Mouse (Mus musculus) spleen, adult 2 months (tissue): ENCODE results near the gene Foxl2. TPM values are rescaled to one million over a fixed set of nuclear protein-coding genes. Genes with fewer than 3 reads are reported as not detected.

Source experiments
- DNase-seq, 2 experiments: peaks; one replicate each; pipeline versions ENCODE4 v3.0.0 to v3.0.0-alpha.2; 2012 to 2021; ENCODE audit warnings: low spot score in 2 of 2, low read depth in 1 of 2
- H3K27ac ChIP-seq: fragments of 200-500 bp; 2 replicates; pipeline ENCODE4 v1.5.1; 2012; ENCODE audit warnings: low read length, inconsistent platforms; ENCODE audit not compliant: insufficient read depth
- H3K27me3 ChIP-seq: fragments of 200-500 bp; 2 replicates; pipeline ENCODE4 v1.6.1; 2012; ENCODE audit warnings: mild to moderate bottlenecking, moderate library complexity, low read length, inconsistent platforms; ENCODE audit not compliant: control insufficient read depth, insufficient read depth
- H3K36me3 ChIP-seq: fragments of 200-500 bp; 2 replicates; pipeline ENCODE4 v1.6.1; 2012; ENCODE audit warnings: mild to moderate bottlenecking, low read length, inconsistent platforms; ENCODE audit not compliant: control insufficient read depth, insufficient read depth
- H3K4me1 ChIP-seq: fragments of 200-500 bp; 2 replicates; pipeline ENCODE4 v1.6.1; 2011; ENCODE audit warnings: inconsistent platforms; ENCODE audit not compliant: control insufficient read depth, insufficient read depth, insufficient read length
- H3K4me3 ChIP-seq: fragments of 200-500 bp; 2 replicates; pipeline ENCODE4 v1.5.1; 2011; ENCODE audit warnings: mild to moderate bottlenecking, inconsistent platforms; ENCODE audit not compliant: insufficient read depth, insufficient read length; ENCODE audit errors: extremely low read depth
- CTCF ChIP-seq: fragments of 200-500 bp; IDR thresholded peaks from 2 replicates; pipeline ENCODE4 v1.5.1; 2011; ENCODE audit warnings: mild to moderate bottlenecking, inconsistent platforms; ENCODE audit not compliant: insufficient read depth, insufficient read length, insufficient replicate concordance; ENCODE audit errors: extremely low read depth
- POLR2A ChIP-seq: fragments of 200-500 bp; IDR thresholded peaks from 2 replicates; pipeline ENCODE4 v1.6.1; 2011; ENCODE audit warnings: low read depth, low read length, inconsistent platforms
- WGBS: fragments of 180-500 bp; shearing (Covaris S2); methylation state at CpG from one replicate; pipeline ENCODE4 v1.1.7; 2018; 5-methylcytosine and 5-hydroxymethylcytosine counted together
- polyA plus RNA-seq: library from polyadenylated mRNA; depleted of rRNA; stranded (reverse); fragments of >200 nt; gene quantifications from 2 replicates; pipeline ENCODE4 v1.2.3, GENCODE M21; 2012; rRNA removed

Foxl2 gene
- polyA plus RNA-seq, 1 experiment = not detected

DNA sequence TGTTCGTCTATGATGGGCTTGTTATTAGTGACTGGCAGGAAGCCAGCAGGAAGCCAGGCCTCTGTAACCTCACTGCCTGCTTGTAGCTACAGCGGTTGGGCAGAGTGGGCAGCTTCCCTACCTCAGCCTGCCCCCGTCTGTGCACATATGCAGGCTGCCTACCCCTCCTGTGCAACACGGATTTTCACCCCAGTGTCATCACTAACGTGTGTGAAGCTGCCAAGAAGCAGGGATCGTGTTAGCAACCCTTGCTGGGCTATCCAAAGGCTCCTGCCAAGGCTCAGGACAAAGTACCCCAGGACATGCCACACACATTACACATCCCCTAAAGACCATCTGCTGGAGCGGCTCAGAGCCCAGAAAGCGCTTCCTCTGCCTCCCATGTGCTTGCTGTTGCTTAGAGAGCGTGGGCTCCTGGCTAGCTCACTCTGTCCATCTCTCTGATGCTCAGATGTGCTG lies 44.8 kb downstream of the Foxl2 start:
- Histone ChIP-seq H3K4me1 (no peaks in the 10 kb centered on the region), H3K4me3 (no peak overlapping the region), H3K27me3 (no peaks in the 10 kb centered on the region), H3K27ac (no peak overlapping the region), H3K36me3 (peaks cover 19% of the 10 kb centered on the region)
- no peak for DNase-seq
- WGBS = 55% methylated on average over 9 of the region's 9 CpGs
- no peak for TF ChIP-seq POLR2A
- TF ChIP-seq CTCF = no peak

DNA sequence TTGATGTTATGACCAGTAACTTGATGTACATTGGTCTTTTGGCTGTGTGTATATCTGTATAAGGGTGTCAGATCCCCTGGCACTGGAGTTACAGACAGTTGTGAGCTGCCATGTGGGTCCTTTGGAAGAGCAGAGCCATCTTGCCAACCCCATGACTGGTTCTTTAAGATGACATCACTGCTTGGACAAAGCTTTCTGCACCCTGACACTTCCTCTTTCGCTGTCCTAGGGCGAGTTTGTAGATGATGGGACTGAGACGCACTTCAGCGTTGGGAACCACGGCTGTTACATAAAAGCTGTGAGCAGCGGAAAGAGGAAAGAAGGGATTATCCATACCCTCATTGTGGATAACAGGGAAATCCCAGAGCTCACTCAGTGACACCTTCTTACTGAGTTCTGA lies 46.2 kb downstream of the Foxl2 start:
- Histone ChIP-seq H3K36me3 (peaks cover 19% of the 10 kb centered on the region), H3K4me1 (no peaks in the 10 kb centered on the region), H3K4me3 (no peak overlapping the region), H3K27ac (no peak overlapping the region), H3K27me3 (no peaks in the 10 kb centered on the region)
- WGBS = 75% methylated on average over 6 of the region's 6 CpGs
- TF ChIP-seq POLR2A (no peak), CTCF (no peak)
- DNase-seq = no peak

Other genes with a start within 250 kb of the Foxl2 start
- not detected in 2 replicates for gene Prr23a1, start 112.8 kb upstream of the Foxl2 start, polyA plus RNA-seq
- not detected in 2 replicates for gene Prr23a2, start 98.8 kb upstream of the Foxl2 start, polyA plus RNA-seq
- not detected in 2 replicates for gene Prr23a3, start 90.5 kb upstream of the Foxl2 start, polyA plus RNA-seq
- not detected in 2 replicates for gene 7420426K07Rik, start 52.2 kb upstream of the Foxl2 start, polyA plus RNA-seq
- 2.9 and 4.6 TPM in 2 replicates for gene Faim, start 31.1 kb downstream of the Foxl2 start, polyA plus RNA-seq
- gene Gm1123, start 80.4 kb downstream of the Foxl2 start, polyA plus RNA-seq = 0.05 TPM in 1 of 2 replicates, not detected in the other
- gene Pik3cb, start 185.3 kb downstream of the Foxl2 start, polyA plus RNA-seq = 2.9 TPM in 2 replicates